Mouse (Mus musculus): Measurements from ENCODE around the gene Rpl7l1.

The Rpl7l1 gene

DNA sequence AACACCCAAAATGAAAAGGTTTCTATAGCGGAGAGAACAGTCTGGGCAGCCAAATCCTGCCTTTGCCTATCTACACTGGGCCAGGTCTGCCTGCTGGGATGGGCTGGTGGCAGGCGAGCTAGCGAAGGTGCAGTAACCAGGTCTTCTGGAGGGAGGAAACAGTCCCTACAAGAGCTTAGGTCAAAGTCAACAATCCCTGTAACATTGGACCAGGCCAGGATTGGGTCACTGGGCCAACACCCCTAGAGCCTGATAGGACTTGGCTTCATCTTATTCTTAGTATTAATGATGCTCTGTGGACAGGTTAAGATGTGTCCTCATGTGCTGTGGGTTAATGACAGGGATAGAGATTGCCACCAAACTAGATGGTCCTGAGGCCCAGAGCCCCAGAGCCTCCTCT is 48.4 kb downstream of the Rpl7l1 start:
- DNase-seq, result no peak

DNA sequence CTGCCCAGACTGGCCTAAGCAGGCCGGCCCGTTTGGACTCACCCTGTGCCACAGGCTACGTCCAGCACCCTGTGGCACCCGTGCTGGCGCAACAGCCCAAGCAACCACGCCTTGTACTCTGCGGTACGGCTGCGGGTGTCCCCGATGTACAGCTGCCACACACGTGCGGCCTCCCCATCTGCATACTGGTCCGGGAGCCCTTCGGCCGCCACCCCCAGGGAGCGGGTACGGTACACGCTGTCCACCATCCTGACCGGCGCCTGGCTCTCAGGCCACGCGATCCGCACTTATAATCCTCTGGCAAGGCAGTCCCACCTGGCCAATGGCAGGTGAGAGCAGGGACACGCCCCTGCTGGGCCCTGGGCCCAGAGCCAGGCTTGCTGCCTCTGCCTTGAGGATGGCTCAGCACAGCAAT is 53.6 kb downstream of the Rpl7l1 start, which contains the start of gene Gnmt:
Gnmt (minus strand) TSS at position 265 of the 415 bp plus-strand sequence.
- peak; percentile 90 to 91 for DNase-seq

DNA sequence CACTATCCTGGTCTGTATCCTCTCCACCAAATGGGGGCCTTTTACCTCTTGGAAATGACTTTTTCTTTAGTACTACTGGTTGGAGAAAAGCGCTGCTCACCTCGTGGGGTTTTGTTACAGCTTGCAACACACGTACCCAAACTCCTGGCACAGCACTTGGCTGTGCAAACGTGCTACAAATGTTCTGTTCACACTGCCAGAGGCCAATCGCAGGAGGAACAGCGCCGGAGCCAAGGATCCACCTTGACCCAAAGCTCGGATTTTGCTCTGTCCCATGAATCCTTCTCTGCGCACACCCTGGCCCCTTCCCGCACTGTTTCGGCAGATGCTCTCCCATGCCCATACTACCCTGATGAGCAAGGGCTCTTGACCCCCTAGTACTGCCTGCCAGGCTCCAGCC is 54.0 kb downstream of the Rpl7l1 start:
- DNase-seq, result no peak

DNA sequence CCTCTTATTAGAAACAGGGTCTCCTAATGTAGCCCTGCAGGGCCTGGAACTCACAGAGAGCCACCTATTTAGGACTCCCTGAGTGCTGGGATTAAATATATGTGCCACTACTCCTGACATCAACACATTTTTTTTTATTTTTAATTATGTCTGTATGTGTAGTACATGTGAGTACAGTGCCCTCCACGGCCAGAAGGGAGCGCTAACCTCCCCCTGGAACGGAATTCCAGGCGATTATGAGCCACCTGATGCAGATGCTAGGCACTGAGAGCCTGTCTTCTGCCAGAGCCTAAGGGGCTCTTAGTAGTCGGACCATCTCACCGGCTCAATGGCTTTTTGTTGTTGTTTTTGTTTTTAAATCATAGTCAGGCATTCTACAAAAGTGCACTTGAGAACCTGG is 54.5 kb downstream of the Rpl7l1 start:
- peak; percentile 63 to 77 for DNase-seq

DNA sequence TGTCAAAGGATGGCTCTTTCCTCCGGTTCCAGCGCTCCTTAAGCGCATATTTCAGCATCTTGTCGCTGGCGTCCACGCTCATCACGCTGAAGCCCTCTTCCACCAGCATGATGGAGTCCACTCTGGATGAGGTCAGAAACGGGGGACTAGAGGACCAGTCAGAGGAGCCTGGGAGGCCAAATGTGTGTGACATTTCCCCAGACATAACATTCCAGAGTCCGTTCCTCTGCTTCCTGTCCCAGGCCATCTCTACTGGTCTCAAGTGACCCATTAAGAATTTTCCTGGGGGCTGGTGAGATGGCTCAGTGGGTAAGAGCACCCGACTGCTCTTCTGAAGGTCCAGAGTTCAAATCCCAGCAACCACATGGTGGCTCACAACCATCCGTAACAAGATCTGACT is 55.2 kb downstream of the Rpl7l1 start:
- no peak for DNase-seq

DNA sequence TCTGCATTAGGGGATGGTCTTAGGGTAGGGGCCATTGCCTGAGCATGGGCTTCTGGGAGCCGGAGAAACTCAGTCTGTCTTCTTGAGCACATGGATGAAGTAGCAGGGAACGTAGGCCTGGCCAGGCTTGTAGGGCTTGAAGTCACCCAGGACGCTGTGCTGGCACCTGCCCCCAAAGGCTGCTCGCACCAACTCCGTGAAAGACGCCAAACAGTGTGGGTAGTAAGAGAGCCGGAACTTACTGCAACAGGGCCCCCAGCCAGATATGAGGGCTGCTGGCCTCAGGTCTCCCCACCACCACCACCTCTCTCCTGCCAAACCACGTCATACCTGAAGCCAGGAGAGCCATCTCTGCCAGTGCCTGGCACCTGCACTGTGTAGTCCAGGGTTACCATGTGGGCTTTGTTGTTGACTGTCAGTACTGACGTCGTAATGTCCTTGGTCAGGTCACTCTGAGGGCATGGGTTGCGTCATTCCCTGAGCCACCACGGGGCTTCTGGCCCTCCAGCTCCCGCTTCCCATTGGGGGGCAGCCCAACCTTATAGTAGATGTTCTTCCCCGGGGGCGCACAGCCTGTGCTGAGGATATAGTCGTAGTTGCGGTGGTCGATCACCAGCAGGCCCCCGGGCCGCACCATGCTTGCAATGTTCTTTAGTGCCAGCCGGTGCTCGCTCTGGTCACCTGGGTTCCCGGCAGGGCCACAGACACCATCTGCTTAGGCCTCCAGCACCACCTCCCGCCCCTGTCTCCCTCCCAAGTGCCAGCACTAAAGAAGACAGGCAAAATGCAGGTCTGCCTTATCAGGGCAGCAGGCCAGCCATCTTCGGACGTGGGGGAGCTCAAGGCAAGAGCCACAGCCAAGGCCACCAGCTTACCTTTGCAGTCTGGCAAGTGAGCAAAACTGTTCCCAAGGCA is 56.5 kb downstream of the Rpl7l1 start:
- peak; percentile 80 to 87 for DNase-seq

DNA sequence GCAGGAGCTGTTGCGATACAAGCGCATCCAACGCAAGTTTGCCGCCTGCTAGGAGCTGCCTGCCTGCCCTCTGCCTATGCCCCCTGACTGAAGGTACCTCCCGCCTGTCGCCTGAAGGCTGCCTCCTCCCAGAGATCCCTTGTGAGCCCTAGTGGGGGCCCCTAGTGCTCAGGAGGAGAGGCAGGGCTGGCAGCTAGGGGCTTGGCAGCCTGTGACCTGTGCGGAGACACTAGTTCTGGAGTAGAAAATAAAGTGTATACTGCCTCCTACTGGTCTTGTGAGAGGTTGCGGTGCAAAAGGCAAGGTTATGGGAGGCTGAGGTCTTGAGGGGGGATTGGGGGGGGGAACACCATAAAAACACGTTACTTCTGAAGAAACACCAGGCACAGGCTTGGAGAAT is 57.2 kb downstream of the Rpl7l1 start:
- peak; percentile 67 to 75 for DNase-seq

DNA sequence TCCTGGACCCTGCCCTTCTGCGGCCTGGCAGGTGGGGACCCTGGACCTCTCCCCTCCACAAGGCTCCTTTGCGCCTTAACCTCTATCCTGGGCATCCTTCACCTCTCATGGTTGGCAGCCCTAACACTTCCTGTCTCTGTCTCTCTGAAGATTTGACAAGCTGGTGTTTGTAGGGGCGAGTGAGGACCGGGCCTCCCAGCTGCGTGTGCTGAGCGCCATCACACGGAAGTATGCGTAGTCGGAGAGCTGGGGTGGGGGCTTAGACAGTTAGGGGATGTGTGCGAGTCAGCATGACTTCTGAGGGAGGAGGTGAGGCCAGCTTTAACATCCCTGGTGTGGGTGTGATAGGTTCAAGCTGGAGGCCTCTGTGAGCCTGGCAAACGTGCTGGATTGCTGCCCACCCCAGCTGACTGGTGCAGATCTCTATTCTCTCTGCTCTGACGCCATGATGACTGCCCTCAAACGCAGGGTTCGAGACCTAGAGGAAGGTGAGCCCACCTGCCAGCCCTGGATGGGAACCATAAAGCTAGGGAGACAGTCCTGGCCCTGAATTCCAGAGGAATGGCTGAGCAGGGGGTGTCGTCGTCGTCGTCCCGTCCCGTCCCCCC is 57.9 kb downstream of the Rpl7l1 start:
- peak; percentile 45 to 52 for DNase-seq
